Mouse (Mus musculus): ENCODE measurements around the gene Nt5dc2.

The Nt5dc2 gene

DNA sequence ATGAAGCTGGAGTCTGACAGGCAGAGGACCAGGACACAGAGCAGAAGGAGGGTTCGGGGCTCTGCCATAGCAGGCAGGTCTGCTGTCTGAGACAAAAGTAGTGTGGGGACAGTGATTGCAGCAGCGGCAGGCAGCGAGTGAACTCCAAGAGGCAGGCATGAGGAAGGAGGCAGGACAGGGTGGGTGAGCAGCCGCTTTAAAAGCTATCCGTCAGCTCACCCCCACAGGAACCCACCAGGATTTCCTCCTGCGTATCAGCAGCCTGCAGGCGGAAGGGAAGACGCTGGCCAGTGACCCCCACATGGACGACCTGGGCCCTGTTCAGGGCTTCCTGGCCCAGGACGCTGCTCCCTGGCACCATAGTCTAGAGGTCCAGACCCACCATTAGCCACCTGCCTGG is 37.6 kb downstream of the Nt5dc2 start, which contains the start of gene Stab1:
Gene Stab1, minus strand, starts transcription at position 217 of the 400 bp plus-strand sequence.
- DNase-seq (ENCODE audit: low read depth, low spot score), result no peak

DNA sequence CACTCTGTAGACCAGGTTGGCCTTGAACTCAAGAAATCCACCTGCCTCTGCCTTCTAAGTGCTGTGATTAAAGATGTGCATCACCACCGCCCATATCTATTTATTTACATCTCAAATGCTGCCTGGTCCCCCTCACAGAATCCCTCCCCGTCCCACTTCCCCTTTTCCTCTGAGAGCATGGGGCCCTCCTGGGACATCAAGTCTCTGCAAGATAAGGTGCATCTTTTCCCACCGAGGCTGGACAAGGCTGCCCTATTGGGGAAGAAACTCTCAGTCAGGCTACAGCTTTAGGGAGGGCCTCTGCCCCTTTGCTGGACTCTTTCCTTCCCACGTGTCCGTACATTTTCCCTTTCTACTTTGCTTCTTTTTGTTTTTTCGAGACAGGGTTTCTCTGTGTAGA is 38.7 kb downstream of the Nt5dc2 start:
- no peak for DNase-seq (ENCODE audit: low read depth, low spot score)

DNA sequence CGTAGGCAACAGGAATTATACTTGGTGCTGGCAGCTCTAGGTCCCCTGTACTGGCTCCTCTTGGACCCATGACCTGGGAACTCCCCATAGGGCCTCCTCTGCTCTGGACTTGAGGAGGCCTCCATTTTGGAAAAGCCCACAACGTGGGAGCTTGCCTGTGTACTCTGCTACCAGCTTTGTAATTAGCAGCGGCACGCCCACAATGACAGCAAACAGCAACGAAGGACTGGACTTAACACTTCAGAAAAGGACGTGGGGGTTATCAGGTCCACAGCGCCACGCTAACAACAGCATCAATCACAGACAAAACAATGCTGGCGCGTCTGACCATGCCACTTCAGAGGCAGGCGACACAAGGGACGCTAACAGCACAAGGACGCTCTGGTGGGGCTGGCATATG is 40.1 kb downstream of the Nt5dc2 start:
- DNase-seq (ENCODE audit: low read depth, low spot score), result no peak

- peak; percentile 50 for DNase-seq (ENCODE audit: low read depth, low spot score)
Observed at GRCm38 (mm10) chr14:31171386-31171785, 40.5 kb downstream of the Nt5dc2 start.

- no peak for DNase-seq (ENCODE audit: low read depth, low spot score)
Observed at GRCm38 (mm10) chr14:31171821-31172220, 41.0 kb downstream of the Nt5dc2 start.

DNA sequence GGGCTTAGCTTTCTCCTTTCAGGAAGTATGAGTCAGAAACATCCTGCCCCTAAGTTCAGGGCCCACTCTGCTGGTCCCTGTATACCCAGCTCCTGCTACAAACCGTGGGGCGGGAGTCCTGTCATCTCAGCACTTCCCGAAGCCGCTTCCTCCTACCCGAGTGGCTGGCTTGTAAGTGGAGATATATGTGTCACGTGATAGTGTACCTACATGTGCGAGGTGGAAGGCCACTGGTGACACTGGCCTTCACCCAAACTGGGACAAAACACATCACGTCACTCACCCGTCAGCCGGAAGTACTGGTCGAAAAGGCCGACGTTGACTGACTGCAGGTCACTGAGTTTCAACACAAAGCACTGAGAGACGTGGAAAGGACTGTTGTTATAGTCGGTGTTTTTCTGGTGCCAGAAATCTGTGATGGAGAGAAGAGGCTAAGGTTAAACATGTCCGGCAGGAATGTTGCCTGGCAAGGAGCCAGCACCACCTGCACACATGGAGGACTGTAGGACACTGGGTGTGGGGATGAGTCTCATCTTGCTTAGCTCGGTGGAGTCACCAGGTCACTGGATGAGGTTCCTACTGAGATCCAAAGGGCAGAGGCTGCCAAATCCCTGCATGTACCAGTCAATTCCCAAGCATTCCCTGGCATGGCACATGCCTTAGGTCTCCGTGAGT is 42.1 kb downstream of the Nt5dc2 start:
- peak; percentile 79 for DNase-seq (ENCODE audit: low read depth, low spot score)

GRCm38 (mm10) chr14:31173537-31173936 is 42.7 kb downstream of the Nt5dc2 start:
- DNase-seq (ENCODE audit: low read depth, low spot score), result no peak

DNA sequence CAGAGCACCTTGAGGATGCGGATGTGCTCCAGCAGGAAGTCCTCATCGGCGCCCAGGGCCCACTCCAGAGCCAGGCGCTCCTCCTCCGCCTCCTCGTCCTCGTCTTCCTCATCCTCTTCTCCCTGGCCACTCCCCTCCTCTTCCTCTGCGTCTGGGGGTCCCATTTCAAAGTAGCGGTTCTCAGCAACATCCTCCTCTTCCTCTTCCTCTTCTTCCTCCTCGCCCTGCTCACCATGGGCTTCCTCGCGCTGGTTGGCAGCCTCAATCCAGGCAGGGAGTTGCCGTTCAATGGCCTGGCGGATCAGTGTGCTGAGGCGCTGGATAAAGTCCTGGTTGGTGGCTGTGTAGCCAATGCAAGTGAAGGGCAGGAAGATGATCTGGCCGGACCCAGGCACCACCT is 46.4 kb downstream of the Nt5dc2 start:
- DNase-seq (ENCODE audit: low read depth, low spot score), result no peak

DNA sequence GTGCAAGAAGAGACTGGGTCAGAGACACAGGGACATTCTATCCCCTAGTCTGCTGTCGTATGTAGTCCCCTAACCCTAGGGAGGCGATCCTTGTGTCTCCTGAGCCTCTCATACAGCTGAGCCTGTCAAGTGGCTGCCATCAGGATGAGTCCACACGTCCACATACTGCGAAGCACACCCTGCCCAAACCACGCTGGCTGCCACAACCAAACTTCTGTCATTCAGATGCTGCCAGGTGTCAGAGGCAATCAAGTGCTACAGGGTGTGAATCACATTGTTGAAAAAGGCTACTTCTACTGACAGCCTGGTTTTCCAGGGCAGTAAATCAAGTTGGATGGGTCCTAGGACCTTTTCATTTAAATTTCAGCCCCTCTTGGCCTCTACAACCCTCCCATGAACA is 46.9 kb downstream of the Nt5dc2 start:
- DNase-seq (ENCODE audit: low read depth, low spot score), result no peak

GRCm38 (mm10) chr14:31179677-31180365 is 49.0 kb downstream of the Nt5dc2 start:
- no peak for DNase-seq (ENCODE audit: low read depth, low spot score)

- no peak for DNase-seq (ENCODE audit: low read depth, low spot score)
Observed at GRCm38 (mm10) chr14:31181512-31181911, 50.7 kb downstream of the Nt5dc2 start.

DNA sequence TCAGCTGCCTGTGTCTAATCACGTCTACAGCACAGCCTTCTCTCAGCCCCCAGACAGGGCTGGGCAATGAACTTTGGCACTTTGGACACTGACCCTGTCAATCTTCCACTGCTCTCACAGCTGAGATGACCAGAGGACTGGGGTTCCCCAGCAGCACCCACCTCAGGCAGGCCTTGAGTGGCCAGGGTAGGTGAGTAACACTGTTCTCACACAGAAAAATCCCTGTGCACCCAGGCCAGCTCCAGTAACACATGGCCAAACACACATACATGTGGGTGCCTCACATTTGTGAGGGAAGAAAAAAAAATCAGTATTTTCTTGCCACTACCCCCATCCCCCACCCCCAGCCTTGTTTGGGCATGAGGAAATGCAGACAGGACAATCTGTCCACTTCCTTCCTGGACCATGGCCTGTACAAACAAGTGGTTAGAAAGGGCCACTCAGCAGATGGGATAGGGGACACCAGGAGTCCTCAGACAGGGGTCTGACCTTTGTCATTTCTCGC is 52.0 kb downstream of the Nt5dc2 start:
- no peak for DNase-seq (ENCODE audit: low read depth, low spot score)

DNA sequence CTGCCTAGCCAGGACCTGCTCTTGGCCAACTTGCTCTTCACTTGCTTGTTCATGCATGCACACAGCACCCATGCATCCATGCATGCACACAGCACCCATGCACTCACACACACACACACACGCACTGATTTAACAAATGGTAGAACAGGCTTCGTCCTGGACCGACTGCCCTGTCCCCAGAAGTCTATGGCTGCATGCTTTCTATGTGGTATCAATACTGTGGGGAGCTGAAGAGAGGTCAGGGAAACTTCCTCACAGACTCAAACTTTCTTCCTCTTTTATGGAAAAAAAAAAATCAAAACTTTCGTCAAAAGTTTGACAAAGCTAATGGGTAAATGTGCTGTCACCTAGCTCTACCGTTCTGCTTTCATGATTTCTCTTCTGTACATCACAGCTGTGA is 52.7 kb downstream of the Nt5dc2 start:
- DNase-seq (ENCODE audit: low read depth, low spot score), result no peak

DNA sequence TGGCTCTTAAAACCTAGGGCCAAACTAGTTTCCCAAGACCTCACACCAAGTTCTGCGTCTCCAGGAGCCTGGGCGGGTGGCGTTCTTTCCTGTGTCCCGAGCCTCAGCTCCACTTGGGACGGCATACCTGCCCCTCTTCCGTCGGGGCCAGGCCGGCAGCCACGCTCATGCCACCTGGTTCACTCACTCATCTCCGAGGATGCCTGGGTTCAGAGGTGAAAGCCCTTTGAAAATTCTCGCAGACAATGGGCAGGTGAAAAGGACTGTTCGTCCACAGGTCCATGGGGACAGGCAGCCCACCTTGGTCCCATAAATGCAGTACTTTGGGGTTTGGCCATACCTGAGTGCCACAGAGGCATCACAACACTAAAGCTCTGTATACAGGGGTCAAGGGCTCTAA is 53.3 kb downstream of the Nt5dc2 start:
- DNase-seq (ENCODE audit: low read depth, low spot score), result no peak

DNA sequence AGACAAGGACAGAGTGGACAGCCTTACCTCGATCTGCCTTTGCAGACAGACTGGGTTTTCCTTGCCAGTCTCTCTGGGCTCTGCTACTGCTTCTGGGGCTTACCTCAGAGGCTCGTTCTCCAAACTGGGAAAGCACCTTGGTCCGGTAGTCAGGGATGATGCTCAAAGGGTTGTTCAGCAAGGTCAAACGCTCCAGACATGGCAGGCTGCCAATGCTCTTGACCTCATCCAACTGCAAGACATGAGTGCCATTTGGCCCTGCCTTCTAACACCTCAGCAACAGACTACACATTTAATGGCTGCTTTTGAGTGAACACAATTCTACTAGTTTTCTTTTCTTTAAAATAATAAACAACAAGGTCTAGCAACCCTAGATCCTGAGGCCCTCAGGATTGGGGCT is 55.8 kb downstream of the Nt5dc2 start:
- DNase-seq (ENCODE audit: low read depth, low spot score), result peak; percentile 45
